Mouse (Mus musculus): ENCODE results near the gene Gpatch8.

DNA sequence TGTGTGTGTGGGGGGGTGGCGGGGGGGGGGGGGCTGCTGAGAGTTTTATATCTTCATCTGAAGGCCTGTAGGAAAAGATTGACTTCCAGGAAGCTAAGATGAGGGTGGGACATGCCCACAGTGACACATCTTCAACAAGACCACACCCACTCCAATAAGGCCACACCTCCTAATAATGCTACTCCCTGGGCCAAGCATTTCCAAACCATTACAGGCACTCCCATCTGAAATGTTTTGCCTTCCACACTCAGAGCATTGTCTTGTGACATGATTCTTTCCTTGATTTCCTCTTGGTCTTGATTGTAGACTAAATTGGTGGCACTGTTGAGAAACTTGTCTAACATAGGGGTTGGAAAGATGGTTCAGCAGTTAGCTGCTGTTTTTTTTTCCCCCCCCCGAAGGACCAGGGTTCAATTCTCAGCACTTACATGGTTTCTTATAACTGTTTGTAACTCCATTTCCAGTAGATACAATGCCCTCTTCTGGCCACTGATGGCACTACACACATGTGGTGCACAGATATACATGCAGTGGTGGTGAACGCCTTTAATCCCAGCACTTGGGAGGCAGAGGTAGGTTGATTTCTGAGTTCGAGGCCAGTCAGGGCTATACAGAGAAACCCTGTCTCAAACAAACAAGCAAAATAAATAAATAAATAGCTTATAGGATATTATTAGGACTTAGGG is 30.4 kb upstream of the Gpatch8 start:
- TF ChIP-seq GATA1 (IDR thresholded peaks at IDR 0.05; ENCODE audit: low read length) (no peak), TAL1 (IDR thresholded peaks at IDR 0.05; ENCODE audit: low read length) (no peak)
